Mouse (Mus musculus) ES-E14 (cell line): ENCODE measurements at regions not wholly inside any gene's neighbourhood (a gene's known extent, or its start where the extent isn't known, plus 50 kb on each side); places are given as distances from the start of the nearest gene placed in this dataset.

Source experiments
- DNase-seq: peaks from one replicate; pipeline ENCODE4 v3.0.0-alpha.2; 2013; ENCODE audit warnings: low read depth, low spot score
- H3K27ac ChIP-seq: 2 replicates; pipeline ENCODE4 v1.5.1; 2012; ENCODE audit warnings: low read depth, mild to moderate bottlenecking, low read length, moderate library complexity, mixed read lengths; ENCODE audit not compliant: poor library complexity, insufficient read depth, severe bottlenecking
- H3K36me3 ChIP-seq: 2 replicates; pipeline ENCODE4 v1.6.1; 2012; ENCODE audit warnings: mild to moderate bottlenecking, low read length, moderate library complexity, mixed read lengths; ENCODE audit not compliant: control insufficient read depth, poor library complexity, insufficient read depth, severe bottlenecking
- H3K4me1 ChIP-seq, 2 experiments: fragments of 150-350 bp in 1 of 2; sonication (generic) in 1 of 2; 2 replicates each; pipeline ENCODE4 v1.6.1; 2012; ENCODE audit warnings: low read length in 2 of 2, mild to moderate bottlenecking in 1 of 2, mixed read lengths in 1 of 2; ENCODE audit not compliant: control insufficient read depth in 2 of 2, insufficient read depth in 2 of 2, poor library complexity in 1 of 2
- H3K4me3 ChIP-seq, 2 experiments: fragments of 150-350 bp in 1 of 2; sonication (generic) in 1 of 2; 2 replicates each; pipeline ENCODE4 v1.5.1; 2012; ENCODE audit warnings: low read length in 2 of 2, low read depth in 1 of 2, mild to moderate bottlenecking in 1 of 2, mixed read lengths in 1 of 2; ENCODE audit not compliant: insufficient read depth in 1 of 2, poor library complexity in 1 of 2, severe bottlenecking in 1 of 2
- H3K9ac ChIP-seq: 2 replicates; pipeline ENCODE4 v1.6.1; 2012; ENCODE audit warnings: low read depth, mild to moderate bottlenecking, low read length, mixed read lengths; ENCODE audit not compliant: poor library complexity, insufficient read depth, severe bottlenecking
- H3K9me3 ChIP-seq: fragments of 150-350 bp; sonication (generic); 2 replicates; pipeline ENCODE4 v1.6.1; 2012; ENCODE audit warnings: low read depth, mild to moderate bottlenecking, low read length; ENCODE audit not compliant: control insufficient read depth, insufficient read depth
- CHD2 ChIP-seq: IDR thresholded peaks from 2 replicates; pipeline ENCODE4 v1.6.1; 2014; ENCODE audit warnings: mild to moderate bottlenecking, low read depth, low read length, inconsistent platforms
- HCFC1 ChIP-seq: IDR thresholded peaks from 2 replicates; pipeline ENCODE4 v1.6.1; 2012; ENCODE audit warnings: low read length, inconsistent platforms, borderline replicate concordance; ENCODE audit not compliant: insufficient read depth
- MAFK ChIP-seq: IDR thresholded peaks from 2 replicates; pipeline ENCODE4 v1.6.1; 2014; ENCODE audit warnings: mild to moderate bottlenecking, low read depth, low read length, inconsistent platforms; ENCODE audit not compliant: insufficient read depth
- ZC3H11A ChIP-seq: IDR thresholded peaks from 2 replicates; pipeline ENCODE4 v1.6.1; 2012; ENCODE audit warnings: low read depth, mild to moderate bottlenecking, inconsistent platforms, low read length, borderline replicate concordance
- ZNF384 ChIP-seq: IDR thresholded peaks from 2 replicates; pipeline ENCODE4 v1.6.1; 2012; ENCODE audit warnings: low read depth, low read length, inconsistent platforms
- in situ Hi-C, 2 experiments: fragments of 600-800 bp; cut with MboI; formaldehyde crosslinking; loops; one replicate each; pipeline ENCODE4 v1.15.1; 2025; ENCODE audit warnings: low sequenced_read_pairs in 2 of 2, inconsistent platforms in 1 of 2; ENCODE audit not compliant: unreplicated experiment in 2 of 2

GRCm38 (mm10) chr19:60015614-60016300, 72.3 kb upstream of the Rab11fip2 start:
- no peak for DNase-seq
- no peaks in the 10 kb centered on the region for H3K4me1 ChIP-seq
- in situ Hi-C loops: no loop called here
- H3K9me3 ChIP-seq: no peaks in the 10 kb centered on the region
- no peak overlapping the region for H3K27ac ChIP-seq
- H3K4me3 ChIP-seq: no peak overlapping the region
- no peak for TF ChIP-seq MAFK
- TF ChIP-seq HCFC1: no peak
- TF ChIP-seq ZNF384: no peak
- no peak for TF ChIP-seq ZC3H11A
- no peak for TF ChIP-seq CHD2
- no peaks in the 10 kb centered on the region for H3K36me3 ChIP-seq
- no peak overlapping the region for H3K9ac ChIP-seq

- Histone ChIP-seq H3K4me1 (no peaks in the 10 kb centered on the region), H3K9me3 (no peaks in the 10 kb centered on the region), H3K27ac (no peak overlapping the region), H3K36me3 (no peaks in the 10 kb centered on the region), H3K4me3 (no peak overlapping the region), H3K9ac (no peak overlapping the region)
- DNase-seq: no peak
- no peak for TF ChIP-seq HCFC1
- TF ChIP-seq MAFK: no peak
- TF ChIP-seq CHD2: no peak
- TF ChIP-seq ZC3H11A: no peak
- no peak for TF ChIP-seq ZNF384
- in situ Hi-C loops: no loop called here
Measured at GRCm38 (mm10) chr19:59995557-59995956, 52.1 kb upstream of the Rab11fip2 start.
